Mouse (Mus musculus) CH12.LX (cell line): ENCODE data around the gene Tanc2. TPM values are rescaled to one million over a fixed set of nuclear protein-coding genes. Genes with fewer than 3 reads are reported as not detected.

Experiments
- DNase-seq: peaks from one replicate; pipeline ENCODE4 v3.0.0-alpha.2; 2013; ENCODE audit errors: extremely low read depth
- H3K27ac ChIP-seq: 2 replicates; pipeline ENCODE4 v1.5.1; 2012; ENCODE audit warnings: low read depth, mild to moderate bottlenecking, control low read depth, moderate library complexity; ENCODE audit not compliant: insufficient read depth
- H3K27me3 ChIP-seq: replicated peaks from 2 replicates; pipeline ENCODE3; 2012; ENCODE audit warnings: inconsistent platforms
- H3K36me3 ChIP-seq, 2 experiments: replicated peaks in 1 of 2; 2 replicates each; pipeline versions ENCODE3 to v1.6.1; 2012; ENCODE audit warnings: inconsistent platforms in 1 of 2, low read length in 1 of 2, mild to moderate bottlenecking in 1 of 2, mixed read lengths in 1 of 2, moderate library complexity in 1 of 2; ENCODE audit not compliant: control insufficient read depth in 1 of 2, insufficient read depth in 1 of 2
- H3K4me1 ChIP-seq, 2 experiments: 2 replicates each; pipeline ENCODE4 v1.6.1; 2012; ENCODE audit warnings: inconsistent platforms in 1 of 2, moderate library complexity in 1 of 2; ENCODE audit not compliant: insufficient read depth in 2 of 2, control insufficient read depth in 1 of 2
- H3K4me2 ChIP-seq: 2 replicates; pipeline ENCODE4 v1.6.1; 2012; ENCODE audit warnings: low read depth, mild to moderate bottlenecking, control low read depth; ENCODE audit not compliant: poor library complexity, insufficient read depth, severe bottlenecking
- H3K4me3 ChIP-seq, 3 experiments: fragments of 150-350 bp in 1 of 3; sonication (generic) in 1 of 3; replicated peaks in 1 of 3; 2 replicates each; pipeline versions ENCODE3 to v1.5.1; 2011 to 2012; ENCODE audit warnings: low read depth in 2 of 3, low read length in 2 of 3, mild to moderate bottlenecking in 2 of 3, moderate library complexity in 2 of 3, control low read depth in 1 of 3, improper control_type of control experiment in 1 of 3, inconsistent platforms in 1 of 3, mixed read lengths in 1 of 3; ENCODE audit not compliant: poor library complexity in 1 of 3
- H3K79me2 ChIP-seq: replicated peaks from 2 replicates; pipeline ENCODE4 v1.6.1; 2012; ENCODE audit warnings: mild to moderate bottlenecking, moderate library complexity; ENCODE audit not compliant: control insufficient read depth, poor library complexity, insufficient read depth, severe bottlenecking; ENCODE audit errors: extremely low read depth
- H3K9ac ChIP-seq: 2 replicates; pipeline ENCODE4 v1.6.1; 2012; ENCODE audit warnings: low read depth, mild to moderate bottlenecking, control low read depth, moderate library complexity; ENCODE audit not compliant: insufficient read depth
- H3K9me3 ChIP-seq: replicated peaks from 2 replicates; pipeline ENCODE3; 2012; ENCODE audit warnings: low read length, inconsistent platforms, mixed read lengths
- CHD2 ChIP-seq: IDR thresholded peaks from 2 replicates; pipeline ENCODE4 v1.6.1; 2011; ENCODE audit warnings: low read length, improper control_type of control experiment
- E2F4 ChIP-seq: IDR thresholded peaks from 2 replicates; pipeline ENCODE4 v1.6.1; 2011; ENCODE audit warnings: low read depth, low read length, improper control_type of control experiment; ENCODE audit not compliant: insufficient replicate concordance
- EP300 ChIP-seq: IDR thresholded peaks from 2 replicates; pipeline ENCODE4 v1.6.1; 2011; ENCODE audit warnings: low read length, improper control_type of control experiment
- IRF4 ChIP-seq: IDR thresholded peaks from 2 replicates; pipeline ENCODE4 v1.6.1; 2014; ENCODE audit warnings: low read depth, mild to moderate bottlenecking, inconsistent platforms, low read length, improper control_type of control experiment
- JUN ChIP-seq: IDR thresholded peaks from 2 replicates; pipeline ENCODE4 v1.6.1; 2011; ENCODE audit warnings: low read depth, mild to moderate bottlenecking, low read length, improper control_type of control experiment, moderate library complexity; ENCODE audit not compliant: insufficient read depth
- MXI1 ChIP-seq: IDR thresholded peaks from 2 replicates; pipeline ENCODE4 v1.6.1; 2011; ENCODE audit warnings: mild to moderate bottlenecking, low read depth, low read length, improper control_type of control experiment
- NELFE ChIP-seq: IDR thresholded peaks from 2 replicates; pipeline ENCODE4 v1.6.1; 2011; ENCODE audit warnings: low read depth, low read length, improper control_type of control experiment
- POLR2AphosphoS2 ChIP-seq: IDR thresholded peaks from 2 replicates; pipeline ENCODE4 v1.6.1; 2011; ENCODE audit warnings: low read depth, low read length, improper control_type of control experiment
- RAD21 ChIP-seq: IDR thresholded peaks from 2 replicates; pipeline ENCODE4 v1.6.1; 2011; ENCODE audit warnings: low read depth, mild to moderate bottlenecking, low read length, improper control_type of control experiment, moderate library complexity
- TCF12 ChIP-seq: IDR thresholded peaks from 2 replicates; pipeline ENCODE4 v1.6.1; 2014; ENCODE audit warnings: low read depth, mild to moderate bottlenecking, inconsistent platforms, low read length, improper control_type of control experiment
- UBTF ChIP-seq: IDR thresholded peaks from 2 replicates; pipeline ENCODE4 v1.6.1; 2012; ENCODE audit warnings: low read depth, mild to moderate bottlenecking, inconsistent platforms, low read length, improper control_type of control experiment, moderate library complexity
- USF2 ChIP-seq: conservative IDR thresholded peaks from 2 replicates; pipeline ENCODE4 v1.6.1; 2011; ENCODE audit warnings: low read depth, low read length, improper control_type of control experiment
- ZKSCAN1 ChIP-seq: IDR thresholded peaks from 2 replicates; pipeline ENCODE4 v1.6.1; 2012; ENCODE audit warnings: low read depth, inconsistent platforms, low read length, improper control_type of control experiment, borderline replicate concordance
- dilution Hi-C: fragments of 300-500 bp; cut with MboI; formaldehyde crosslinking; loops from 2 replicates; pipeline ENCODE4 v1.14.3; 2020; ENCODE audit warnings: low sequenced_read_pairs; ENCODE audit not compliant: extremely low pct_unique_long_range_greater_than_20kb, extremely low pct_ligation_motif_present
- in situ Hi-C: fragments of 300-500 bp; cut with MboI; formaldehyde crosslinking; loops from 3 replicates; pipeline ENCODE4 v1.14.3; 2019; ENCODE audit warnings: low sequenced_read_pairs, low pct_ligation_motif_present, low pct_unique_long_range_greater_than_20kb, mixed read lengths
- polyA plus RNA-seq: library from polyadenylated mRNA; unstranded; fragments of >175 nt; gene quantifications from 2 replicates; pipeline ENCODE4 v1.2.1, GENCODE M21; 2012; ENCODE audit warnings: low read depth; ENCODE audit not compliant: insufficient read length
- total RNA-seq, 2 experiments: library from RNA; depleted of rRNA; stranded (reverse); fragments of 300-350 nt in 1 of 2; fragments of >200 nt in 1 of 2; gene quantifications; 2 replicates each; pipeline ENCODE4 v1.2.3; 2012 to 2014

Gene Tanc2
- total and polyA plus RNA-seq, 3 experiments = 2.6 to 10.4 (median 3.2) TPM

- no peak for TF ChIP-seq ZKSCAN1
- no peak for TF ChIP-seq IRF4
- TF ChIP-seq, all 38 proteins: peak for 0
- dilution Hi-C loops = no loop called here
Measured at GRCm38 (mm10) chr11:105909617-105910016, 319.8 kb downstream of the Tanc2 start.

DNA sequence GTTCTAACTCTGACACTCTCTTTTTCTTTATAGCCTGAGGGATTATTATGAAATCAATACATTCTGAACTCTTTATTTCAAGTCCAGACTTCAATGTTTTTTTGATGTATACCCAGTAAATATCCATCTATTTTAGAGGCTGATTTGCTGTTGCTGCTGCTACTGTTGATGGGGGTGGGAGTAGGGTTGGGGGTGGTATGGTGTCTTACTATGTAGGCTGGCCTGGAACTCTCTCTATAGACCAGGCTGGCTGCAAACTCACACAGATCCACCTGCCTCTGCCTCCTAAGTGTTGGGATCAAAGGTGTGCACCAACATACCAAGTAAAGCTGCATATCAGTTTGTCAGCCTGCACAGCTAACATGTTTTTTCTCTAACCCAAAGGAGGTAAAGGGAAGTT lies 321.4 kb downstream of the Tanc2 start:
- in situ Hi-C loops = loop anchor here (5.0 kb wide), 1 partner anchor 564 kb away; no protein-coding TSS in a partner anchor
- H3K36me3 ChIP-seq = peaks cover 0 to 25% of the 10 kb centered on the region in 2 experiments
- DNase-seq = no peak
- no peak overlapping the region for H3K27ac ChIP-seq
- H3K9ac ChIP-seq = no peak overlapping the region
- no peak overlapping the region for H3K4me2 ChIP-seq
- TF ChIP-seq NELFE (no peak), ZKSCAN1 (no peak), E2F4 (no peak), TCF12 (no peak), CHD2 (no peak), UBTF (no peak), MXI1 (no peak), JUN (no peak), USF2 (no peak), IRF4 (no peak), EP300 (no peak), RAD21 (no peak), POLR2AphosphoS2 (no peak)
- no peaks in the 10 kb centered on the region for H3K9me3 ChIP-seq
- H3K27me3 ChIP-seq = no peaks in the 10 kb centered on the region
- H3K4me3 ChIP-seq = no peak overlapping the region
- 0 out of 4 replicates have a peak, but pooled peaks cover 0 to 3% of the 10 kb centered on the region in 2 experiments for H3K4me1 ChIP-seq
- H3K79me2 ChIP-seq = no peaks in the 10 kb centered on the region
- dilution Hi-C loops = no loop called here

More at GRCm38 (mm10) chr11:105909617-105910016, 319.8 kb downstream of the Tanc2 start:
- no peak for DNase-seq
- Histone ChIP-seq H3K79me2 (no peaks in the 10 kb centered on the region), H3K27ac (no peak overlapping the region), H3K9me3 (no peaks in the 10 kb centered on the region), H3K9ac (no peak overlapping the region), H3K27me3 (no peaks in the 10 kb centered on the region), H3K36me3 (peaks cover 0 to 29% of the 10 kb centered on the region in 2 experiments), H3K4me2 (no peak overlapping the region), H3K4me1 (0 out of 4 replicates have a peak, but pooled peaks cover 0 to 3% of the 10 kb centered on the region in 2 experiments), H3K4me3 (no peak overlapping the region)
- in situ Hi-C loops = loop anchor here (5.0 kb wide), 1 partner anchor 562 kb away; no protein-coding TSS in a partner anchor
